Mouse (Mus musculus) layer of hippocampus, postnatal 10 days (tissue): ENCODE measurements around the gene Nkx2-3. TPM values are rescaled to one million over a fixed set of nuclear protein-coding genes. Genes with fewer than 3 reads are reported as not detected.

Experiments
- DNase-seq, 2 experiments: peaks; one replicate each; pipeline ENCODE4 v3.0.0; 2021; ENCODE audit warnings: low spot score in 2 of 2
- total RNA-seq, 2 experiments: library from RNA; stranded (reverse); gene quantifications; 2 replicates each; pipeline ENCODE4 v1.2.3; 2021

The Nkx2-3 gene
- total RNA-seq, 2 experiments from 2014 or later = not detected

DNA sequence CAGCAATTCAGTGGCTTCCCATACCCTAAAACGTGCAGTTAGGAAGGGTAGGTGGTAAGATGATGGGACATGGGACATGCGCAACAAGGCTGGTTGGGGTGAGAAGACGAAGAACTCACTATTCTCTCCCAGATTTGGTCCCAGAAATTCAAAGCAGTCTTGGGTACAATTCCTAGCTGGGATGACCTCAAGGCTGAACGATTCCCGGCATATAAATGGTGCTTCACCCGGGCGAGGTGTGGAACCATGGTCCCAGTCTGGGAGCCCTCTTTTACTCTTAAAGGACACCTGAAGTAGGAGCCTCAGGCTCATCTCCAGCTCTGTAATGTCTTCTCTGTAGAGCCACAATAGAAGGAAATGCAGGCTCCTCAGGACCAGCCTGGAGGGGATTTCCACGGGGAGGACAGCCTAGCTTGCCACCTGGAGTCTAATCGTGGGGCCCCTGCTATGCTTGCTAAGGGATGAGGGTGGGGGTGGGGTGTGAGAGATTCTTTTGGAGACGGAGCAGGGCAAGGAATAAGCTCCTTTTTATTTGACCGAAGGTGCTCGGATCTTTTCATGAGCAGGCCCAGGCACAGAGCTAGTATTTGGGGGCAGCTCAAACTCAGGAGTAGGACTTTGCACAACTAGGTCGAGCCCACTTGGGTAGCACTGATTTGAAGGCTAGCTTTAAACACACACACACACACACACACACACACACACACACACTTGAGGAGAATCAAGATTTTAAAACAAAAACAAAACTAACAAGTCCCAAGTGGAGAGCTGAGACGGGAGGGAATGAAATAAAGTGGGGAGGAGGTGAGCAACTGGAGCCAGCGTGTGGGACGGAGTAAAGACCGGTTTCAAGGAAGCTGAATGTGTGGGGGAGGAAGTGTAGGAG lies 6.2 kb upstream of the Nkx2-3 start:
- no peak for DNase-seq

DNA sequence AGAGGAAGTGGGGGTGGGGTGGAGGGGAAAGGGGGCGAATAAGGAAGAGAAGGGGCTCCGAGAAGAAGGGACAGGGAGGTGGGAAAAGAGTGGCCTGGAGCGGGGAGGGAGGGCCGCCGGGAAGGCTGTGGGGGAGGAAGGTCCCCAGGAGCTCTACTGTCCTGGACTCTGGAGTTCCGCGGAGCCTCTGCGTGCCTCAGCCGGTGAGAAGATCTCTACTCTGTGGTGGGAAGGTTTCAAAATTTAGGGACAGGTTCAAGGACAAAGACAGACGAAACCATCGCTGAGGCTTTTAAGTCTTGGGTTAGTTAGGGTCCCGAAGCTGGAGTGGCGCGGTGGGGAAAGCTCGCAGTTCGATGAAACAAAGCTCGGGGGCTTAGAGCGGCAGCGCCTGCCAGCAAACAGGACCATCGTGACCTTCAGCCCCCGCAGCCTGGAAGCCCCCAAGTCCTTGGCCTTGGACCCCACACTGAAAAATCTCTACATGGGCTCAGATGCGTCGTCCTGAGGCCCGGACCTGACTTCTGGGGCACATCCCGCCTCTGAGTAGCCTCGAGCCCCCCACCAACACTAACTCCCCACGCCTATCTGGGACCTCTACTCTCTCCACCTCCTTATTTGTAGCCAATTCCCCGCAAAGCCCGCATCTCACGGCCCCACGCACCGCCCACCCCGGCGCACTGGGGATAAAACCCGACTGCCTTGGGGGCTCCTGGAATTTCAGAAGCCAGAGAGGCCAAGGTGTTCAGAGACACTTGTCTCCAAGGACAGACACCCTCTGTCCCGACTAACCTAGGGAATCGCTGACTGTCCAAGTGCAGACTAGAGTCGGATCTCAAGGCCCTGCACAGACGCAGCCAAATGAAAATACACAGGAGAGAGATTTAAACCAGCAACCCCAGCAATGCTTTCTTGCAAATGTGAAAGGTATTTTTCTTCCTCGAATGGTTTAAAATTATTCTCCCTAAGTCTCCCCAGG lies 5.3 kb upstream of the Nkx2-3 start:
- DNase-seq = no peak

DNA sequence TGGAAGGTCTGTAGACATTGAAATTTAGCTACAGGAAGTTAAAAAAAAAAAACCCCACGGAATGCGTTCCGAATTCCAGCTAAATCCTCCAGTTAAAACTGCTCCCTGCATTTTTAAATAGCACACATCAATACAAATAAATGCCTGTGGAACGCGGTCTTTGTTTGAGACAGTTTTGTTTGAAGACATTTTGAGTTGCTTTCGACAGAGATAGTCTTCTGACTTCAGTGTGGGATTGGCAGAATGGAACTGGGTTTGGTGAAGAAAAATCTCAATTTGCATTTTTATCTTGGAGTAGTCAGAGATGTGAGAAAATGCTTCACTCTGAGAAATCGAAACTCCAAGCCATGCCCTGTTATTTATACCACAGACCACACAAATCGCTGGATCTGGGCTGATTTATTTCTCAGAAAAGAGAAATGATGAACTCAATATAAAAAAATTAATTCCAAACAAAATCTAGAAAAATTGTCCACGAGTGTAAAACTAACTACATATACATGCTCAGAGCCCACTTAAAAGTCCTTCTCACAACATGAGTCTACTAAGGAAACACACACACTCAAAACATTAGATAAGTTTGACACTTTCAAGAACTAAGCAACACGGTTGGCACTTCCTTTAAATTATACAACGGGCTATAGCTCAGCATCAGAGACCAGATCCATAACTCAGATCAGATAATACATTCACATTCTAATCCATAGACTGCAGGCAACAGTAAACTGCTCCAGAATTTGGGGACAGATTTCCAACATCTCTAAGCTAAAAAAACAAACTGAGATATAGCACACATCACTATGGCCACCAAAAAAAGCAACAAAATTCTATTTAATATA lies 4.1 kb upstream of the Nkx2-3 start:
- DNase-seq = no peak

DNA sequence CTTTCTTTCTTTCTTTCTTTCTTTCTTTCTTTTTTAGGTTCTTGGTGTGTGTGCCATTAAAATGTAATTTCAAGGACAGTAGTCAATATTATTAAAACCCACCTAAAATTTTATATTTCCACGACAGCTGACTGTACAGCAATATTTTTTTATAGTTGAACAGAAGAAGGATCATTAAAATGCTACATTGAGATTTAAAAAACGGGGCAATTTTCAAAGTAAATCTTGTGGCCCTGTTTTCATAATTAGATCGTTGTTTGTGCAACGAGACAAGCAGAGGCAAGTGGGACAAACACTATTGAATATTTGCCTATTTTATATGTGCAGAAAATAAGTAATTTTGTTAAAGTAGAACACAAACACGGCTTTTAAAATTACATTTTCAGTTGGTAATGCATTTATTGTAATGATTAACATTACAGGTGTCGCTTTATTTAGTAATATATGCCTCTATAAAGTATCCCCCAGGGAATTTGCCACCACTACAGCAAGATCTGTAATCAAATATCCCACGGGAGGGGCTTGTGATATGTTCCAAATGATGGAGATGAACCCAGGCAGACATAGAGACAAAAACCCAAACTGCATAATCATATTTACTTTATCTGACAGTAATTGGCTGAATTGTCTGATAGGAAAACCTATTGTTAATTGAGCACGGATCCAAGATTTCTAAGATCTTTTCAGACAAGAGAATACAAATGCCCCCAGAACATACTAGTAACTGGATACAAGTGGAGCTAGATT lies 3.2 kb upstream of the Nkx2-3 start:
- no peak for DNase-seq

DNA sequence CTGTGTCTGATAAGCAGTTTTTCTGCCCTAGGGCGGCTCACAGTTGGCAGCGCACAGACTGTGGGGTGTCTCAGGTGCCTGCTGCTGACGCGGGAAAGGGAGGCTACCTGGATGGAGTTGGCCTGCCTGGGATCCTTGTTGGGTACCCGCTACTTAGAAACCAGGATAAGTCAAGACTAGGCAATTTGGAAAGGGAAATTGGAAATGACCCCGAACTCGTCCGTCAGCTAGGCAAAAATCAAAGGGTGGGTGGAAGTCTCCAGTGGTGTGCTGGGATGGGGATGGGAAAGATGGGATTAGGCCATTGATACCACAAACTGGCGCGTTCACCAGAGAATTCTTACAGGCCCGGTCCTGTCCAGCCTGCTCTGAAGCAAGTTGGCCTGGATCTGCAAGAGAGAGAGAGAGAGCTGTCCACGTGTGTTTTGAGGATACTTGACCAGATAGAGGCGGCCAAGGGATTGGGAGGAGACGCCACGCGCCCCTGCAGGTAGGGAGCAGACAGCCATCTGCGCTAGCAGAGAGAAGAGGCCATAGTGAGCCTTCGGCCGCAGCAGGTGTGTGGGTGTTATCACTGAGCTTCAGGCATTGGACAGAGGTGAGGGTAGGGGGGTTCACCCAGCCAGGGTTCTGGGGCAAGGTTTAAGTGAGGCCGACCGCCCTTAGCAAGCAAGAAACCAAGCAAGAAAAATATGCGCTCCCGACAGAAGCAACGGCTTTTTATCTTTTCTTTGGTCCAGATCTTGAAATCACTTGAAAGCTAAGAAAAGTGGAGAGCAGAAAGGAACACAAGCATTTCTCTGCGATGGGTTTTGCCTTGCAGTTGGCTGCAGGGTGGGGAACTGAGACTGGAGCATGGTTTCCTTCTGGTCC lies 2.4 kb upstream of the Nkx2-3 start:
- DNase-seq = no peak

DNA sequence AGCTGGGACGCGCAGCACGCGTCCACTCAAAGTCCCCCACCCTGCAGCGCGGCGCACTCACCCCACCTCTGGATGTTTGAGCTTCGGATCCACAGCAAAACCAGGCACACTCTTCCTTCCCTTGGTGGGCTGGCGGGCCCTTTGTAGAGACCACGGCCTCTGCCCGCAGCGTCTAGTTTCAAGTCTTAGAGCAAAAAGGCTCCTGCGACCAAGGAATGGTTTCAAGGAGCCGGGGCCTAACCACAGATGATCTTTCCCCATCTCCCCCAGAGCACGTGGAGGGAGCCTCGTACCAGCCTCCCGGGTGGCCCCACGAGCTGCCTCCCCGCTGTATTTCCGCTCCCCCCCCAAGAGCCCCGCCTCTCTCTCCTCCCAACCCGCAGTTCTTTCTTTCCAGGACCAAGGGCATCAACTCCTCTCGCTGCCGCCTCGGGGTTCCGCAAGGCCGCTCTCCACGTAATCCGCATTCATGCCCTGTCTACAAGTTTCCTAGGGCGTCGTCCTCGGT lies 1.7 kb upstream of the Nkx2-3 start:
- no peak for DNase-seq

DNA sequence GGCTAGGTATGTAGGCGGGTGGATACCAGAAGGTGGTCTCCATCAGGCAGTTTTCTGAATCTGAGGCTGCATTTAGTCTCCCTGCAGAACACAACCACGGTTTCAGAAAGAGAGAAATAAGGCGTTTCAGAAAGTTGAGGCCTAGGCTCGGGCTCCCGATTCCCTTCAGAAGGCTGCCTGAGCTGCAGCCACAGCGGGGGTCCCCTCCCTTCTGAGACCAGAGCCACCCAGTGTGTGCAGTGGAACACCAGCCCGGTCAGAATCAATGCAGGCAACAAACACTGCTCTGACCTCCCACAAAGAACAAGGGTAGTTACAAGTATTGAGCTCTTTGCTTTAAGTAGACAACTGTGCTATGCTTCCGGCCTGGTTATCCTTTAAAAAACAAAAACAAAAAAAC lies 1.0 kb upstream of the Nkx2-3 start:
- DNase-seq = no peak

DNA sequence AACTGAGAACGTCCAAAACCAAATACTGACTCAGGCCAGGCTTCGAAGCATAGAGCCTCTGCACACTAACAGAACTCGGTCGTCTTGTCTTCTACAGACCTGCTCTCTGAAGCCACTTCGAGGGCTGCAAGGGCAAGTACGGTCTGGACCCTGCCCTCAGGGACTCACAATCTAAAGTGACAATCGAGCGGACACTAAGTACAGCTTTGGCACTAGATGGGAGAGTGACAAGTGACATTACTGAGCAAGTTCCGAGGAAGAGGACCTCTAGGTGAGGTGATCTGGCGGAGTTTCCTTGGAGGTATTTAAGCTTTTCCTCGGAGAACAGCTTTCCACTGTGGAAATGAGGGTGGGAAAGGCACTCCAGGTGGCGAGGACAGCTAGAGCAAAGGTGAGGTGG lies 564 bp upstream of the Nkx2-3 start:
- DNase-seq = no peak

DNA sequence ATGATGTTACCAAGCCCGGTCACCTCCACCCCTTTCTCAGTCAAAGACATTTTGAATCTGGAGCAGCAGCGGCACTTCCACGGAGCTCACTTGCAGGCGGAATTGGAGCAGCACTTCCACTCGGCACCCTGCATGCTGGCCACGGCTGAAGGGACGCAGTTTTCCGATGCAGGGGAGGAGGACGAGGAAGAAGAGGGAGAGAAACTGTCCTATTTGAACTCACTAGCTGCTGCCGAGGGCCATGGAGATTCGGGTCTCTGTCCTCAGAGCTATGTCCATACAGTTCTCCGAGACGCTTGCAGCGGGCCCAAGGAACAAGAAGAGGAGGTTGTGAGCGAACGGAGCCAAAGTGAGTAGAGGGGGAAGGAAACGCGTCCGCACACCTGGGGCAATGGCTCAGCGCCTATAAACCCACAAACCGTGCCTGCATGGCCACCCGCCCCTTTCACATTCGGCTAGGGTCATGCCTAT lies 411 bp downstream of the Nkx2-3 start:
- no peak for DNase-seq

DNA sequence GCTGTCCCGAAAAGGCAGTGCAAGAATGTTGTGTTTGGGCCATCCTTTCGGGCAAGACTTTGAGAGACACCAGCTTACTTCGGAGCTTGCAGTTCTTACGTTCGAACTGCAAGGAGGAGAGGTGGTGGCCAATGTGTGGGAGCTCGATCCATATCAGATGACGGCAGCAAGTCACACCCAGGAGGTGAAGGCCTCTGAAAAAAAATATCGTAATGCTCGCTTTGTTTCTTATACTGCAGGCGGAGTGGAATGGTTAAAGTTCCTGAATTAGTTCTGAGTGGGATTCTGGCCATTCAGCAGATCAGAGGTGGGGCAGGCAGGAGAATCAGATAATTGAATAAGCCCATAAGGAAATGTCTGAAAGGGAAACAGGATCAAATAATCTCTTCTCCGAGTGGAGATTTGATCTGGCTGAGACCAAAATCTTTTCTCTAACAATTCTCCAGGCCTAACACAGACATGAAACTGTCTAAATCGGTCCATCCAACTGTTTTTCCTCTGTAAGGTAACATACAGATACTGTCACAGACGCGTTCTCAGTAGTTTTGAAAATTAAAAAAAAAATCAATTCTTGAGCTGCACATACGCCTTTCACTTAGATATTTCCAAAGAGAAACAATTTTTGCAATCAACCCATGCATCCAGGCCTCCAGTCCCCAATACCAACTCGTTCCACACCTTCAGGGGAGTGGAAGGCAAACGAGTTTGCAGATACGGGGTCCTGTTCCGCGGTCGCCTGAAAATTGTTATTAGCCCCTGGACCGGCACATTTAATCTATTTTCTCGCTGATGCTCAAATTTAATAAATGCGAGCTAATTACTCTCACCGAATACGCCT lies 1.4 kb downstream of the Nkx2-3 start:
- no peak for DNase-seq

DNA sequence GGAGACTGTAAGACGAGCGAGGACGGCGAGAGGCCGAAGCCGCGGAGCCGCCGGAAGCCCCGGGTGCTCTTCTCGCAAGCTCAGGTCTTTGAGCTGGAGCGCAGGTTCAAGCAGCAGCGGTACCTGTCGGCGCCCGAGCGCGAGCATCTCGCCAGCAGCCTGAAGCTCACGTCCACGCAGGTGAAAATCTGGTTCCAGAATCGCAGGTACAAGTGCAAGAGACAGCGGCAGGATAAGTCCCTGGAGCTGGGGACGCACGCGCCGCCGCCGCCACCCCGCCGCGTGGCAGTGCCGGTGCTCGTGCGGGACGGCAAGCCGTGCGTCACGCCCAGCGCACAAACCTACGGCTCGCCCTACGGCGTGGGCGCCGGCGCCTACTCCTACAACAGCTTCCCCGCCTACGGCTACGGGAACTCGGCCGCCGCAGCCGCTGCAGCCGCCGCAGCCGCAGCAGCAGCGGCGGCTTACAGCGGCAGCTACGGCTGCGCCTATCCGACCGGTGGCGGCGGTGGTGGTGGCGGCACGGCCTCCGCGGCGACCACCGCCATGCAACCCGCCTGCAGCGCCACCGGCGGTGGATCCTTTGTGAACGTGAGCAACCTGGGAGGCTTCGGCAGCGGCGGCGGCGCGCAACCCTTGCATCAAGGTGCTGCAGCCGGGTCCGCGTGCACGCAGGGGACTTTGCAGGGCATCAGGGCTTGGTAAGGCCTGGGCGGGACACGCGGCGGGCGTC lies 2.4 kb downstream of the Nkx2-3 start:
- DNase-seq = no peak

DNA sequence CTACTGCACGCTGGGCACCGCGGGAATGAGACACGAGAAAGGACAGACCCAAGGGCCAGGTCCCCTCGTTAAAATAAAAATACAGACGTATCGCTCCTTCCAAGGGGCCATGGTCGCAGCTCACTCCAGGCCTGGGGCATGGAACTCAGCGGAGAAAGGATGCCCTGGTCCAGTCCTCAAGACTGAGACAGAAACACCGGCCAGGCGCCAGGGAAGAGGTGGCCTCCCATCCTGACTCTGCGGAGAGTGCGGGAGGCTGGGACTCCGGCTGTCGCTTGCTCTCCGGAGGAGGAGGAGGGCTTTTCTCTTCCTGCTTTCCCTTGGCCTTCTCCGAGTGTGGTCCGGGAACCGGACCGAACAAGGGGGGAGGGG lies 2.9 kb downstream of the Nkx2-3 start:
- no peak for DNase-seq

DNA sequence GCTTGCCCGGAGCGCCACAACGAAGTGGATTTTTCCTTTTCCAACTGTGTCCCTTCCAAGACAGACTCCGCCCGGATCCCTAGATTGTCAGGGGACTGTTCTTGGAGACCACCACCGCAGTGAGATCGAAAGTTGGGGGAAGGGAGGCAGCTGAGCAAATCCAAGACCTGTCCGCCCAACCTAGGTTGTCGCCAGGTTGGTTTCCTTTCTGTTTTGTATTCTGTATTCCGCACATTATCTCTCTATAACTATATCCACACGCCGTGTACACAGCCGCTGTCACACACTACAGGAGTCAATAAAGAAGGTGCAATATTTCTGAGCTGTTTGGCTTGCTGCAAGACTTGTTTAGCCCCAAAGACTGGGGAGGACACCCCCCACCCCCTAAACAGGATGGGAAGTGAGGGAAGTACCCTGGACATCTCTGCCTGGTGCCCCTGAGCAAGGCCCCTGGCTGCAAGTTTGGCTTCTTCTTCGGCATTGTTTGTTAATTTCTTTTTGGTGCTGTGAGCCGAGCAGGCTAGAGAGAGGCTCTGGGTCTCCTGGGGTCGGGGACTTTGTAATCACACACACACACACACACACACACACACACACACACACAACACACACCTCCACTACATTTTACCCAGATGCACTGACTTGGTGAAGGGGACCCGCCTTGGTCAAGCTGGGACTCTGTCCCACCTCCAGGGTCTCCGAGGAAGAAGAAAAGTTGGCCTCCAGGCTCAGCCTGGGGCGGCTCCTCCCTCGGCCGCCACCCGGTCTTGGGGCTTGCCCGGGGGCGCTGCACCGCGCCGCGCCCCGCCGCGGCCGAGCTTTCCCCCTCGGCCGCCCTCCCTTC lies 3.7 kb downstream of the Nkx2-3 start:
- DNase-seq = no peak

DNA sequence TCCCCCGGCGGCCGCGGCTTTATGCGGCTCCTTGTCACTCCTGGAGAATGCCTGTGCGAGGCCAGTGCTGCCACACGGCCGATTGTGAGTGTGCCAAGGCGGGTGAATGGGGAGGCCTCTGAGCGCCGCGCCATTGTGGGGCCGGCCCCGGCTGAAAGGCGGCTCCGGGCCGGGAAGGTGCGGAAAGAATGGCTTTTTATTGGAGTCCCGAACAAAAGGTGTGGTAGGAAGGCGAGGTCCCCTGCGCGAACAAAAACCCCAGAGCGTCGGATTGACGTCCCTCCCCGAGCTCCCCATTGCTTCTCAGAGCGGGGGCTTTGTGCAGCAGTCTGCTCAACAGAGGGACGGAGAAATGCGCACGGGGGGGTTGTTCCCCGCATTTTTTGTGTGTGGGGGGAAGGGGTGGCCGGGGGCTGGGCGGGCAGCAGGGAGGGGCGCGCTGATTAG lies 4.3 kb downstream of the Nkx2-3 start:
- no peak for DNase-seq

DNA sequence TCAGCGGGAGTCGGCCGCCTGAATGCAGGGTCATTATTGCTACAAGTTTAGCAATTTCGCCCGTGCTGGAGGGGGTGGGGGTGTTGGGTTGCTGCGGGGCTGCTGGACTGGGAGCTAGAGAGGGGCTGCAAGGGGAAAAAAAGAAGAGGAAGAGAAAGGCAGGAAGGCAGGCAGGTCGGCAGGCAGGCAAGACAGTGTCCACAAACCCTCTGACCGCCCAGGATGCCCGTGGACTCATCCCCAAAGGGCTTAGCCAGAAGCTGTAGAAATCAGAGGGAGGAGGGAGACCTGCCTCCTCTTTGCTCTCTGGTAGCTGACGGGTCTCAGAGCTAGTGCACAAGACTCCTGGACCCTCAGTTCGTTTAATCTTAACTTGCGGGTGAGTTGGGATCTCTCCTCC lies 4.8 kb downstream of the Nkx2-3 start:
- DNase-seq = no peak

DNA sequence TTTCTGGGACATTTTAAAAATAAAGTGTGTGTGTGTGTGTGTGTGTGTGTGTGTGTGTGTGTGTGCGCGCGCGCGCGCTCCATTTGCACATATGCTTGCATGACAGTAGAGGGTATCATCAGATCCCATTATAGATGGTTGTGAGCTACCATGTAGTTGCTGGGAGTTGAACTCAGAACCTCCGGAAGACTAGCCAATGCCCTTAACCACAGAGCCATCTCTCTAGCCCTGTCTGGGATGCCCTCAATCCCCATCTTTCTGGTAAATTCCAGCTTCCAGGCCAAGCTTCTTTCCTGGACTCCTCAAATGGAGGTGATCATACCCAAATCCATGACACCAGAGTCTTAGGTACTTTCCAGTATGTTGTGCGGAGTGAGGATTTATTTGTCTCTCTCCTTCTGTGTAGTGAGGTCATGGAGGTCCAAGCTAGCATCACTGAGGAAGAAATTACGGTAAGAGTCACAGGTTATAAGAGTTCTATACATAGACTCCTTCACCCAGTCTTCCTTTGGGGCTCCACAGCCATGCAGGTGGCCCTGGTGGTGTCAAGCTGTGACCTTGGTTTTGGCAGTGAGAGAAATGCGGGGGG lies 5.7 kb downstream of the Nkx2-3 start:
- DNase-seq = no peak
